7 mouse cellular contexts compared by ENCODE assay signal in the genomic region with DNA sequence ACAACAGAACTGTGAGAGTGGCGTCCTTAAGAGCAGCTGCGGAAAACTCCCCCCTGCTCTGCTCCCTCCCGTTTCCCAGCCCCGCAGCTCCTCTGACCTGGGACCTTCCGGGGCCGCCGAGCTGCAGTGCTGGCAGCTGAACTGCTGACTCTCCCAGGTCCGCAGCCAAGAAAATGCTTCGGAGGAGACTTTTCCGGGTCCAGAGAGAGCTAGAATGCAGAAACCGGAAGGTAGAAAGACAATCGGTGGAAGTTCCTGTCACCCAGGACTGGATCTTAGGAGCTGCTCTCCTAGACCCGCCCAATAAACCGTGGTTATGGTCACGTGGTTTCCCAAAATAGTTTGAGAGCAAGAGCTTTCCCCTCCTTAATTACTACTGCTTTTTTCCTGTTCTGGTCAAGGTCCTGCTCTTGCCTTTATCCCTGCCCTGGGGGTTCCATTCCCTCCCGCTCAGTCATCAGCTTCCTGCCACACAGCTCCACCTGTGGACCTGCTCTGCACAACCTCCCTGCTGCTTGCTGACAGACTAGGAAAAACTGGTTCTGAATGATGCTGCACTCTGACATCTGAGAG. TPM values are rescaled to one million over a fixed set of nuclear protein-coding genes. Genes with fewer than 3 reads are reported as not detected.
DNase-seq lines count a peak whose midpoint lies in the region; ATAC-seq lines count a peak whose summit lies in the region.
"Not testable (repeated sequence)": the region's sequence is repeated elsewhere in the genome, so short reads cannot be mapped to it uniquely, and the experiment has no call there.

A gene (minus strand): TSS at position 469 of the 573 bp plus-strand sequence.

- peak; percentile 66 for DNase-seq in adrenal gland, adult 2 months
- peak; percentile 14 for DNase-seq in embryo, embryonic 11.5 days (ENCODE audit: low read depth, low spot score)
- peak; percentile 19 for DNase-seq in gonadal fat pad, adult 2 months (ENCODE audit: low read depth)
- peak; percentile 71 for DNase-seq in intestine, embryonic 14.5 days (ENCODE audit: low spot score)
- peak; percentile 3 to 4 for DNase-seq in left cerebral cortex, postnatal 14 days (ENCODE audit: low spot score in 2 of 2)
- peak; percentile 3 for DNase-seq in right cerebral cortex, adult 18-20 months

- not testable (repeated sequence) for H3K9me3 ChIP-seq in intestine, embryonic 14.5 days (ENCODE audit: control insufficient read depth, low read length); megakaryocyte, embryonic 14.5 days

- intact Hi-C loops in left cerebral cortex, postnatal 14 days (cut with DNase I), result not testable (repeated sequence)

- ATAC-seq in intestine, embryonic 14.5 days (replicated peaks; ENCODE audit: low FRiP score, low TSS enrichment, low read depth), result peak; percentile 94

- not testable (repeated sequence) for H3K4me1 ChIP-seq in intestine, embryonic 14.5 days (replicated peaks; ENCODE audit: control insufficient read depth, insufficient read depth, low read length); megakaryocyte, embryonic 14.5 days

- peak within 1 kb of the TSS; percentile 51 for H3K9ac ChIP-seq in intestine, embryonic 14.5 days (ENCODE audit: low read length)

- not testable (repeated sequence) for H3K36me3 ChIP-seq in intestine, embryonic 14.5 days (ENCODE audit: control insufficient read depth, insufficient read depth, low read length); megakaryocyte, embryonic 14.5 days (replicated peaks; ENCODE audit: low read length)

- 1% methylated on average over 16 of the region's 16 CpGs for WGBS in intestine, embryonic 14.5 days

- H3K27me3 ChIP-seq in intestine, embryonic 14.5 days (replicated peaks; ENCODE audit: control insufficient read depth, insufficient read depth, low read length); megakaryocyte, embryonic 14.5 days (replicated peaks): not testable (repeated sequence)

- peak within 1 kb of the TSS; percentile 47 for H3K4me2 ChIP-seq in intestine, embryonic 14.5 days (ENCODE audit: low read length)

- peak within 1 kb of the TSS; percentile 59 for H3K27ac ChIP-seq in intestine, embryonic 14.5 days (ENCODE audit: low read depth)

- peak within 1 kb of the TSS; percentile 48 for H3K4me3 ChIP-seq in intestine, embryonic 14.5 days (ENCODE audit: low read depth, low read length)
- H3K4me3 ChIP-seq in megakaryocyte, embryonic 14.5 days (replicated peaks), result peak within 1 kb of the TSS; percentile 90

RNA-seq across cellular contexts. Expression of the gene that starts here (rescaled TPM):
- total RNA-seq in adrenal gland, adult 2 months (2021), result 1 to 10 TPM in 1 of 2 experiments, under 1 TPM in 1; 0.72 to 1.9 TPM
- polyA plus RNA-seq in adrenal gland, adult 2 months (2012; rRNA removed), result 0.07 TPM in 1 of 2 replicates, not detected in the other
- polyA plus RNA-seq in gonadal fat pad, adult 2 months (2012; rRNA removed), result 0.30 and 0.43 TPM in 2 replicates
- 2.9 and 3.4 TPM in 2 replicates for polyA plus RNA-seq in intestine, embryonic 14.5 days (2014; fragmentation: Nextera tagmentation; extraction: Ambion mirVana)
- under 1 TPM in 1 of 2 experiments, not detected in 1; 0.27 TPM for total RNA-seq in left cerebral cortex, postnatal 14 days (2021)
- not detected in 2 replicates for polyA plus RNA-seq in megakaryocyte, embryonic 14.5 days (2012; ENCODE audit: insufficient read depth, low replicate concordance)

Comparison
In these comparisons a context has a peak if more than half of its experiments do, and no peak if none do; other contexts are left out.
1. Peak in every context shown above with its lines: DNase-seq, ATAC-seq, H3K4me3 ChIP-seq and H3K27ac ChIP-seq.
2. Peak in DNase-seq in gonadal fat pad, adult 2 months; RNA of the gene not detected or under 1 TPM.
3. Peak in DNase-seq in left cerebral cortex, postnatal 14 days; RNA of the gene not detected or under 1 TPM.
4. DNase-seq: peak in every context shown above with its lines; median percentile 71 in intestine, embryonic 14.5 days; 66 in adrenal gland, adult 2 months; 19 in gonadal fat pad, adult 2 months; 14 in embryo, embryonic 11.5 days; 4 in left cerebral cortex, postnatal 14 days; 3 in right cerebral cortex, adult 18-20 months.